Mouse (Mus musculus): ENCODE results near the gene Olfr68. TPM values are rescaled to one million over a fixed set of nuclear protein-coding genes. Genes with fewer than 3 reads are reported as not detected.
A peak's percentile ranks its signal among the peaks of the same experiment; 100 is the strongest.
"Not testable (repeated sequence)": the region's sequence is repeated elsewhere in the genome, so short reads cannot be mapped to it uniquely, and the experiment has no call there.

Olfr68 gene
- polyA plus RNA-seq, 1 experiment from 2014 or later: not detected

GRCm38 (mm10) chr7:103808971-103809800 lies 29.7 kb upstream of the Olfr68 start:
- H3K27ac ChIP-seq: no peak overlapping the region
- WGBS (ENCODE audit: missing documents): 37% methylated on average over 5 of the region's 5 CpGs
- H3K4me3 ChIP-seq (ENCODE audit: inconsistent target): no peak overlapping the region
- H3K79me2 ChIP-seq (ENCODE audit: inconsistent target): no peaks in the 10 kb centered on the region
- no peaks in the 10 kb centered on the region for H3K36me3 ChIP-seq (ENCODE audit: inconsistent target)

GRCm38 (mm10) chr7:103808120-103808519 lies 28.6 kb upstream of the Olfr68 start:
- 64% methylated on average over 2 of the region's 2 CpGs for WGBS (ENCODE audit: missing documents)
- H3K27ac ChIP-seq; H3K79me2 ChIP-seq (ENCODE audit: inconsistent target); H3K4me3 ChIP-seq (ENCODE audit: inconsistent target); H3K36me3 ChIP-seq (ENCODE audit: inconsistent target): not testable (repeated sequence)

GRCm38 (mm10) chr7:103806856-103807255 lies 27.4 kb upstream of the Olfr68 start:
- Histone ChIP-seq H3K4me3 (ENCODE audit: inconsistent target) (no peak overlapping the region), H3K79me2 (ENCODE audit: inconsistent target) (no peaks in the 10 kb centered on the region), H3K27ac (no peak overlapping the region), H3K36me3 (ENCODE audit: inconsistent target) (no peaks in the 10 kb centered on the region)
- WGBS (ENCODE audit: missing documents): 71% methylated on average over 1 of the region's 1 CpGs

DNA sequence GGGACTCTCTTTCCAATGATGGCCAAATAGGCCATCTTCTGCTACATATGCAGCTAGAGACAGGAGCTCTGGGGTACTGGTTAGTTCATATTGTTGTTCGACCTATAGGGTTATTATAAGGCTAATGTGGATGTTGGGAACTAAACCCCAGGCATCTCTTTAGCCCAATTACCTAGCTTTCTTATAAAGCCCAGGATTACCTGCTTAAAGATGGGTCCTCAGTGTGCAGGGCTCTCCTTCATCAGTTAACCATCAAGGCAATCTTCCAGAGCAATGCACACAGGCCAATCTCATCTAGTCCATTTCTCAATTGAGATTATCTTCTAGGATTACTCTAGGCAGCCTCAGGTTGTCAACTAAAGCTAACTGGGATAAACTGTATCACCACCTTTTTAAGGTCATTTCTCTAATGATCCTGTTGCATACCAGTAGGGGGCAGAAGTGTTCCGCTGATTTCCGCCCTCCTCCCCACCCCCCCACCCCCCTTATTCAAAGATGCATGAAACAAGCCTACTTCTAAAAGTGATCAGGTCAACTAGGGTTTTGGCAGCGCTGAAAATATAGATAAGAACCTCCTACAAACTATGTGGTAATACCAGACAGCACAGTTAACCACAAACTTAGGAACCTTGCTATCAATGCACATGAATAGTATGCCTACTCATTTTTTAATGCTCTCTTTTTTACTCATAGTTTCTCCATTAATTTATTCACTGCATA lies 13.3 kb upstream of the Olfr68 start:
- Histone ChIP-seq H3K4me3 (ENCODE audit: inconsistent target) (no peak overlapping the region), H3K27ac (no peak overlapping the region), H3K79me2 (ENCODE audit: inconsistent target) (no peaks in the 10 kb centered on the region), H3K36me3 (ENCODE audit: inconsistent target) (no peaks in the 10 kb centered on the region)
- 17% methylated on average over 4 of the region's 4 CpGs for WGBS (ENCODE audit: missing documents)

DNA sequence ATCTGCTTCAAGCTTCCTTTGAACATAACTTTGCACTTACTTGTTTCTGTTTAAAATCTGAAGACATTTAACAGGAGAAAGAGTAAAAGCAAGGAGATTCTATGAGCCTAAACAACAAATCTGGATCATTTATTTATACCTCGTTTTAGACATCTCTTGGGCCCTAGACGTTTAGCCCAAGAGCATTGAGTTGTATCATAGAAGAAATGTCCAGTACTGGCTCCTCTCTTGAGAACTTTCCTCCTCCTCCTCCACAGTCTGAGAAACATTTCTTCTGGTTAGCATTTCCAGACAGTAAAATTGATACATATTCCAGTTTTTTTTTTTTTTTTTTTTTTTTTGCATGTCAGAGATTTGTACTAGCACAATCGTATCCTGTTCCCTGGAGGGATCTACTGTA lies 12.2 kb upstream of the Olfr68 start, which contains the start of gene Olfr67:
Gene Olfr67, minus strand, starts transcription at position 101 of the 400 bp plus-strand sequence.
- H3K27ac ChIP-seq: no peak within 1 kb of the TSS
- no peaks in the 10 kb centered on the region for H3K36me3 ChIP-seq (ENCODE audit: inconsistent target)
- H3K4me3 ChIP-seq (ENCODE audit: inconsistent target): no peak within 1 kb of the TSS
- WGBS (ENCODE audit: missing documents): 88% methylated on average over 1 of the region's 3 CpGs
- no peaks in the 10 kb centered on the region for H3K79me2 ChIP-seq (ENCODE audit: inconsistent target)

GRCm38 (mm10) chr7:103777652-103778051 lies 1.8 kb downstream of the Olfr68 start:
- H3K79me2 ChIP-seq (ENCODE audit: inconsistent target); H3K27ac ChIP-seq; H3K36me3 ChIP-seq (ENCODE audit: inconsistent target); H3K4me3 ChIP-seq (ENCODE audit: inconsistent target): not testable (repeated sequence)
- 100% methylated on average over 1 of the region's 4 CpGs for WGBS (ENCODE audit: missing documents)

DNA sequence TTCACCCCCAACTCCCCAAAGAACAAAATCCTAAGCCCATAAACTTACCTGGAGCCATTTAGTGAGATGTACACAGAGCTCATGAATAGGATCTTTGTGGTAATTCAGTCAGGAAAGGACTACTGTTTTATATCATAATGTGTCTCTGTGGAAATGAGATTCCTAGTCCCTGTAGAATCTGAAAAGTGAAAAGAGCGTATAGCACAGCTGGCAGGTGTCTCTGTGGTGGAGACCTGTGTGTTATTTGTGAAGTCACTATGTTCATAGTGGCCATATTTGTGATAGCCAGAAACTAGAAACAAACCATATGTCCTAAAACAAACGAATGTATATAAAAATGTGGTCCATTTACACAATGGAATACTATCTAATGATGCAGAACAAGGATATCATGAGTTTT lies 8.0 kb downstream of the Olfr68 start, which contains the start of gene Olfr69:
Gene Olfr69, minus strand, starts transcription at position 101 of the 400 bp plus-strand sequence.
- no peaks in the 10 kb centered on the region for H3K79me2 ChIP-seq (ENCODE audit: inconsistent target)
- 97% methylated on average over 2 of the region's 2 CpGs for WGBS (ENCODE audit: missing documents)
- H3K27ac ChIP-seq: no peak within 1 kb of the TSS
- H3K36me3 ChIP-seq (ENCODE audit: inconsistent target): no peaks in the 10 kb centered on the region
- no peak within 1 kb of the TSS for H3K4me3 ChIP-seq (ENCODE audit: inconsistent target)

- H3K27ac ChIP-seq; H3K4me3 ChIP-seq (ENCODE audit: inconsistent target); H3K36me3 ChIP-seq (ENCODE audit: inconsistent target); H3K79me2 ChIP-seq (ENCODE audit: inconsistent target): not testable (repeated sequence)
- WGBS (ENCODE audit: missing documents): 100% methylated on average over 3 of the region's 6 CpGs
Measured at GRCm38 (mm10) chr7:103767687-103768086, 11.8 kb downstream of the Olfr68 start.

GRCm38 (mm10) chr7:103762212-103762611 lies 17.3 kb downstream of the Olfr68 start:
- H3K4me3 ChIP-seq (ENCODE audit: inconsistent target); H3K36me3 ChIP-seq (ENCODE audit: inconsistent target); H3K79me2 ChIP-seq (ENCODE audit: inconsistent target): not testable (repeated sequence)
- WGBS (ENCODE audit: missing documents): 11% methylated on average over 4 of the region's 6 CpGs
- peak overlapping the region; percentile 47 for H3K27ac ChIP-seq

DNA sequence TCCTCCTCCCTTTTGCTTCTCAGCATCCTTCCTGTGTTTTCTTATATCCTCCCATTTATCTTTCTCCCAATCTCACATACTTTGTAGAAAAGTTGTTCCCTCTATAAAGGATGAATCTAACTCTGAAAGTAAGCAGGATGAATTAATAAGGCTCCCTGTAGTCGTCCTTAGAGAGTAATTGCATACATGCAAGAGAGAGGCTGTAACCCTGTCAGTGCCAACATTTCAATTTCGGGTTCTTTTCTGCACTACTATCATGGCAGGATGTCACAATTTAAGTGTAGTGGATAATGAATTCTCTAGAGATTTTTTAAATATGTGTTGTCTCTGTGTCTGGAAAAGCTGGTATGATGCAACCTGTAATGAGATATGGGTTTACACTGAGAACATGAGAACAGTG lies 22.3 kb downstream of the Olfr68 start, which contains the start of gene Olfr630:
Gene Olfr630, minus strand, starts transcription at position 101 of the 400 bp plus-strand sequence.
- Histone ChIP-seq H3K4me3 (ENCODE audit: inconsistent target) (no peak within 1 kb of the TSS), H3K27ac (no peak within 1 kb of the TSS), H3K79me2 (ENCODE audit: inconsistent target) (no peaks in the 10 kb centered on the region), H3K36me3 (ENCODE audit: inconsistent target) (no peaks in the 10 kb centered on the region)
- 69% methylated on average over 2 of the region's 2 CpGs for WGBS (ENCODE audit: missing documents)

GRCm38 (mm10) chr7:103744843-103745242 lies 34.7 kb downstream of the Olfr68 start, which contains the start of gene Olfr629:
Gene Olfr629, minus strand, starts transcription at chr7:103744943.
- 84% methylated on average over 2 of the region's 2 CpGs for WGBS (ENCODE audit: missing documents)

DNA sequence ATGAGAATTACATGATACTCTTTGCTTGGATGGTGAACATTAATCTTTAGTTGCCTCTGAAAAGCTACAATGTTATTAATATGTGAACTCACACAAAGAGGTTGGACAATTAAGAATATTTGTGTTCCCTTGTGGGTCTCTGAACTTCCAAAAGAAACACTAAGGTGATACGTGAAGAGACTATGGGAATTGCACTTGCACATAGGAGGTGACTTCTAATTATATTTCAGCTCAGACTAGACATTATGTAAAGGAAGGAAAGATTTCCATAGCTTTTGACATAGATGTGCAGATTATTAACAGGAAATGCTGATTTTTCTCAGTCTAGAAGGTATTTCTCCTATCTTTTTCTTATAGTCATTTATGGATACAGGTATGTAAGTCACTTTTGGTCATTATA lies 49.4 kb downstream of the Olfr68 start, which contains the start of gene Olfr628:
Gene Olfr628, plus strand, starts transcription at position 301 of the 400 bp plus-strand sequence.
- WGBS (ENCODE audit: missing documents): 94% methylated on average over 1 of the region's 1 CpGs
- H3K4me3 ChIP-seq (ENCODE audit: inconsistent target): no peak within 1 kb of the TSS

More at GRCm38 (mm10) chr7:103744843-103745242, 34.7 kb downstream of the Olfr68 start, which contains the start of gene Olfr629:
- H3K79me2 ChIP-seq (ENCODE audit: inconsistent target): no peaks in the 10 kb centered on the region
- no peak within 1 kb of the TSS for H3K27ac ChIP-seq
- H3K36me3 ChIP-seq (ENCODE audit: inconsistent target): no peaks in the 10 kb centered on the region
- no peak within 1 kb of the TSS for H3K4me3 ChIP-seq (ENCODE audit: inconsistent target)

More for the DNA sequence above, 49.4 kb downstream of the Olfr68 start, which contains the start of gene Olfr628:
- Histone ChIP-seq H3K27ac (no peak within 1 kb of the TSS), H3K36me3 (ENCODE audit: inconsistent target) (no peaks in the 10 kb centered on the region), H3K79me2 (ENCODE audit: inconsistent target) (no peaks in the 10 kb centered on the region)

Data from macrophage (primary cell).